Mouse (Mus musculus) heart, adult 2 months (tissue): ENCODE measurements around the gene Nsmce4a. TPM values are rescaled to one million over a fixed set of nuclear protein-coding genes. Genes with fewer than 3 reads are reported as not detected.
A peak's percentile ranks its signal among the peaks of the same experiment; 100 is the strongest.

ENCODE experiments used
- DNase-seq, 2 experiments: peaks; one replicate each; pipeline ENCODE4 v3.0.0; 2021
- H3K27ac ChIP-seq: fragments of 200-600 bp; 2 replicates; pipeline ENCODE4 v1.8.1; 2022
- H3K27me3 ChIP-seq: fragments of 200-500 bp; 2 replicates; pipeline ENCODE4 v1.6.1; 2012; ENCODE audit warnings: mild to moderate bottlenecking, low read length, inconsistent platforms, mixed read lengths; ENCODE audit not compliant: control insufficient read depth, insufficient read depth
- H3K36me3 ChIP-seq: fragments of 200-500 bp; 2 replicates; pipeline ENCODE4 v1.6.1; 2012; ENCODE audit warnings: low read length, inconsistent platforms; ENCODE audit not compliant: control insufficient read depth, insufficient read depth
- H3K4me1 ChIP-seq: fragments of 200-500 bp; 2 replicates; pipeline ENCODE4 v1.6.1; 2011; ENCODE audit warnings: low read length; ENCODE audit not compliant: control insufficient read depth, insufficient read depth
- H3K4me3 ChIP-seq: fragments of 200-600 bp; 2 replicates; pipeline ENCODE4 v1.8.1; 2022
- H3K79me2 ChIP-seq: fragments of 200-500 bp; replicated peaks from 2 replicates; pipeline ENCODE4 v1.6.1; 2012; ENCODE audit warnings: mild to moderate bottlenecking, inconsistent platforms, low read length, moderate library complexity, mixed read lengths; ENCODE audit not compliant: control insufficient read depth, insufficient read depth
- H3K9ac ChIP-seq: fragments of 200-500 bp; 2 replicates; pipeline ENCODE4 v1.6.1; 2012; ENCODE audit warnings: low read depth, mild to moderate bottlenecking, control low read depth, inconsistent platforms, low read length, mixed read lengths
- CTCF ChIP-seq: fragments of 200-600 bp; IDR thresholded peaks from 2 replicates; pipeline ENCODE4 v1.8.1; 2022; ENCODE audit warnings: antibody characterized with exemption, mild to moderate bottlenecking, moderate library complexity
- EP300 ChIP-seq: fragments of 200-500 bp; IDR thresholded peaks from 2 replicates; pipeline ENCODE4 v1.6.1; 2011; ENCODE audit warnings: low read depth, low read length, control low read depth; ENCODE audit not compliant: insufficient read depth
- POLR2A ChIP-seq: fragments of 200-500 bp; IDR thresholded peaks from 2 replicates; pipeline ENCODE4 v1.6.1; 2011; ENCODE audit warnings: mild to moderate bottlenecking, low read depth, low read length, control low read depth; ENCODE audit not compliant: insufficient read depth
- WGBS: fragments of 180-500 bp; shearing (Covaris S2); methylation state at CpG from one replicate; pipeline ENCODE4 v1.1.7; 2018; 5-methylcytosine and 5-hydroxymethylcytosine counted together
- intact Hi-C: fragments of 180-260 bp; cut with DNase I; formaldehyde crosslinking; loops from one replicate; pipeline ENCODE4 v1.15.1; 2025
- polyA plus RNA-seq: library from polyadenylated mRNA; depleted of rRNA; stranded (reverse); fragments of >200 nt; gene quantifications from 2 replicates; pipeline ENCODE4 v1.2.3, GENCODE M21; 2012
- total RNA-seq, 2 experiments: library from RNA; stranded (reverse); gene quantifications; 2 replicates each; pipeline ENCODE4 v1.2.3; 2021

The Nsmce4a gene
- total and polyA plus RNA-seq, 3 experiments: 20.0 to 46.0 (median 38.6) TPM

DNA sequence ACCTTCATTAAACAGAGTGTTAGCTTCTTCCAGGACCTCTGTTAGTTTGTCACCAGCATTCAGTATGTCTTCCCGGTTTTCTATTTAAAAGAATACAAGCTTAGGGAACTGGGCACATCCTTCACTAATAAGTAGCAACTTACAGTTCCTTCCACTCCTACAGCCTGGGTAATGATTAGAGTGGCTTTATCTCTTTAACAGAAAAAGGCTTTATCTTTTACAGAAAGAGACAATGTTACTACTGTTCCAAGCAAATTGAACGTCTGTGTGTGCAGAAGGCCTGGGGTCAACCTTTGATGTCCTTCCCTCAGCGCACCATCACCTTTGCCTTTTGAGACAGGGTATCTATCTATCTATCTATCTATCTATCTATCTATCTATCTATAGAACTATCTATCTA lies 27.0 kb downstream of the Nsmce4a start:
- intact Hi-C loops: loop anchor here (1.0 to 10.0 kb wide), 4 partner anchors 13 to 319 kb away; partner anchors contain the start of gene Plekha1
- 32% methylated on average over 3 of the region's 3 CpGs for WGBS
- no peaks in the 10 kb centered on the region; the same call in 1 of the 2 replicates for H3K79me2 ChIP-seq

GRCm38 (mm10) chr7:130545401-130545800 lies 27.5 kb downstream of the Nsmce4a start:
- WGBS: 86% methylated on average over 5 of the region's 5 CpGs
- H3K79me2 ChIP-seq: no peaks in the 10 kb centered on the region; the same call in 1 of the 2 replicates
- H3K36me3 ChIP-seq: peaks cover 12% of the 10 kb centered on the region
- no peak overlapping the region for H3K9ac ChIP-seq
- TF ChIP-seq CTCF (no peak), EP300 (no peak), POLR2A (no peak)
- DNase-seq: no peak
- peak overlapping the region; percentile 89 for H3K27ac ChIP-seq
- intact Hi-C loops: loop anchor here (5.0 to 10.0 kb wide), 3 partner anchors 102 to 319 kb away; partner anchors contain the start of gene Plekha1
- H3K4me1 ChIP-seq: peaks cover 1% of the 10 kb centered on the region; the same call in 1 of the 2 replicates
- no peak overlapping the region; the same call in 1 of the 2 replicates for H3K4me3 ChIP-seq
- no peaks in the 10 kb centered on the region for H3K27me3 ChIP-seq

More for the DNA sequence above, 27.0 kb downstream of the Nsmce4a start:
- peak overlapping the region; percentile 89 for H3K4me3 ChIP-seq
- H3K36me3 ChIP-seq: peaks cover 12% of the 10 kb centered on the region
- H3K27ac ChIP-seq: peak overlapping the region; percentile 89
- no peaks in the 10 kb centered on the region for H3K27me3 ChIP-seq
- no peak for DNase-seq
- peak overlapping the region; percentile 92; the same call in 1 of the 2 replicates for H3K9ac ChIP-seq
- no peak for TF ChIP-seq CTCF
- no peak for TF ChIP-seq EP300
- no peak for TF ChIP-seq POLR2A
- peaks cover 1% of the 10 kb centered on the region; the same call in 1 of the 2 replicates for H3K4me1 ChIP-seq

DNA sequence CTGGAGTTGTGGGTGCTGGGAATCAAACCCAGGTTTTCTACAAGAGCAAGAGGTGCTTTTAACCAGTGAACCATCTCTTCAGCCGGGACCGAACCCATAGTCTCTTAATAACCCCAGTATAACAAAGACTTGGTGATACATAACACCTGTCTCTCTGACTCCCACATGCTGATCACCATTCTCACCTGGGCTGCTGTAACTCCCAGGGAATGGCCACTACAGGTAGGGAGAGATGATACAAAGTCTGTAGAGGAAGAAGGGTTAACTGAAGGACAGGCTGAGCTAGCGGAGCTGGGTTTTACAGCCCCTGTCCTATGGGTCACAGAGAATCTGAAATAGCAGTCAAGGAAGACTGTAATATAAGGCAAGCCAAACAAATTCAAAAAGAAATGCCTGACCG lies 29.7 kb downstream of the Nsmce4a start:
- no peak for DNase-seq
- intact Hi-C loops: loop anchor here (10.0 kb wide), 1 partner anchor 322 kb away; the partner anchor contains the start of gene Plekha1
- TF ChIP-seq EP300 (no peak), POLR2A (no peak)
- H3K4me3 ChIP-seq: no peak overlapping the region
- H3K79me2 ChIP-seq: no peaks in the 10 kb centered on the region; the same call in 1 of the 2 replicates
- H3K27me3 ChIP-seq: no peaks in the 10 kb centered on the region
- H3K27ac ChIP-seq: no peak overlapping the region
- no peak overlapping the region for H3K9ac ChIP-seq
- peaks cover 1% of the 10 kb centered on the region; the same call in 1 of the 2 replicates for H3K4me1 ChIP-seq
- WGBS: 97% methylated on average over 4 of the region's 4 CpGs
- peaks cover 13% of the 10 kb centered on the region for H3K36me3 ChIP-seq

DNA sequence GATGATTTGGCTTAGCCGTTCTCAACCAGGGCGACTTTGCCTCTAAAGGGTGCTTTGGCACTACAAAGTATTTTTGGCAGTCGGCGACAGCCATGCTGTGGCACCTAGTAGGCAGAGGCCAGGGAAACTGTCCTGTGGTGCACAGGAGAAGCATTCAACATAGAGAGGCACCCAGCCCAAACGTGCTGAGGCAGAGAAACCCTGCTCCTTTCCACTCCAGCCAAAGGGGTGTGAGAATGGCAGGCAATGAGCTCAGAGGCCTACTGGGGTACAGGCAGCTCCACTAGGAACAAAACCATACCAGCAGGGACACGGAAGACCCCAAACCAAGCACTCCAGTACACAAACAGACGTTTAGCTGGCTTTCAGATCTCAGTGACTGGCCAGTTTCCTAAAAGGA lies 32.7 kb downstream of the Nsmce4a start:
- H3K4me1 ChIP-seq: no peaks in the 10 kb centered on the region; the same call in 1 of the 2 replicates
- H3K36me3 ChIP-seq: peaks cover 8% of the 10 kb centered on the region
- intact Hi-C loops: loop anchor here (10.0 kb wide), 1 partner anchor 325 kb away; the partner anchor contains the start of gene Plekha1
- no peaks in the 10 kb centered on the region; the same call in 1 of the 2 replicates for H3K79me2 ChIP-seq
- H3K27ac ChIP-seq: no peak overlapping the region
- no peaks in the 10 kb centered on the region for H3K27me3 ChIP-seq
- no peak for DNase-seq
- H3K9ac ChIP-seq: no peak overlapping the region
- H3K4me3 ChIP-seq: no peak overlapping the region
- TF ChIP-seq EP300: no peak
- no peak for TF ChIP-seq POLR2A
- TF ChIP-seq CTCF: no peak
- 69% methylated on average over 7 of the region's 7 CpGs for WGBS

DNA sequence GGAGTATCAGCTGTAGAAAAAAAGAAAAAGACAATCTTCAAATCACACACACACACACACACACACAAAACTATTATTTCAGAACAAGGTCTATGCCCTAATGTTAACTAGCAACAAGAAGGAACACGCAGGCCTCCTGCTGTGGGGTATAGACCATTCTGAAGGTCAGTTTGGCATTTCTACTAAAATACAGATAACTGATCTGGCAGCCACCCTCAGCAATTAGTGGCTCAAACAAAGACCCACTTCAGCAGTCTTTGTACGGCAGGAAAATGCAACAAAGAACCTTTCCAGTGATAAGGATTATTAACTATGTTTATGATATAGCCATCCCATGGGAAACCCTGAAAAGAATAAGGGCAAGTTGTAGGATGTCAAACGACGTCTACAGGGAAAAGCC lies 35.9 kb downstream of the Nsmce4a start:
- H3K27ac ChIP-seq: no peak overlapping the region
- peaks cover 5% of the 10 kb centered on the region for H3K36me3 ChIP-seq
- TF ChIP-seq CTCF (no peak), EP300 (no peak), POLR2A (no peak)
- no peak overlapping the region for H3K4me3 ChIP-seq
- WGBS: 69% methylated on average over 4 of the region's 4 CpGs
- intact Hi-C loops: no loop called here
- H3K9ac ChIP-seq: no peak overlapping the region
- no peak for DNase-seq
- no peaks in the 10 kb centered on the region for H3K27me3 ChIP-seq
- no peaks in the 10 kb centered on the region; the same call in 1 of the 2 replicates for H3K79me2 ChIP-seq
- H3K4me1 ChIP-seq: peaks cover 3% of the 10 kb centered on the region

DNA sequence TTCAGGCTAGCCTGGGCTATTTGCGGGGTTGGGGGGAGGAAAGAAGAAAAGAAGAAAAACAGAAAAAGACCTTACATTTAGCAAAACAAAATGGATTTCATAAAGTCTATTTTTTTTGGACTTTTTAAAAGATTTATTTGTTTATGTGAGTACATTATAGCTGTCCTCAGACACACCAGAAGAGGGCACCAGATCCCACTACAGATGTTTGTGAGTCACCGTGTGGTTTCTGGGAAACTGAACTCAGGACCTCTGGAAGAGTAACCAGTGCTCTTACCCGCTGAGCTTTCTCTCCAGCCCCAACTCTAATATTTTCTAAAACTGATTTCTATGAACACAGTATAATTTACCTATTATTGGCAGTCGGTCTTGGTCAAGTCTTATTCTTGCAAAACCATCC lies 37.7 kb downstream of the Nsmce4a start:
- H3K4me3 ChIP-seq: no peak overlapping the region
- no peaks in the 10 kb centered on the region for H3K79me2 ChIP-seq
- DNase-seq: no peak
- H3K9ac ChIP-seq: no peak overlapping the region
- H3K36me3 ChIP-seq: peaks cover 4% of the 10 kb centered on the region
- H3K27ac ChIP-seq: no peak overlapping the region
- H3K4me1 ChIP-seq: peaks cover 3% of the 10 kb centered on the region
- intact Hi-C loops: no loop called here
- no peak for TF ChIP-seq POLR2A
- TF ChIP-seq CTCF: peak; percentile 51
- 69% methylated on average over 4 of the region's 4 CpGs for WGBS
- H3K27me3 ChIP-seq: no peaks in the 10 kb centered on the region
